Mouse (Mus musculus) intestine, postnatal 0 days (tissue): Measurements from ENCODE around the gene Asic4. TPM values are rescaled to one million over a fixed set of nuclear protein-coding genes. Genes with fewer than 3 reads are reported as not detected.

Source experiments
- ATAC-seq: fragments of 200-750 bp; cut with Nextera tagmentation; 2 replicates; pipeline ENCODE4 v1.8.0; 2017; ENCODE audit warnings: mild to moderate bottlenecking, moderate TSS enrichment, moderate library complexity
- H3K27ac ChIP-seq: fragments of 300-500 bp; sonication (generic); 2 replicates; pipeline ENCODE4 v1.5.1; 2014; ENCODE audit warnings: mild to moderate bottlenecking, low read depth, low read length, moderate library complexity
- H3K27me3 ChIP-seq: fragments of 300-500 bp; sonication (generic); replicated peaks from 2 replicates; pipeline ENCODE4 v1.6.1; 2014; ENCODE audit warnings: low read length, mixed read lengths; ENCODE audit not compliant: control insufficient read depth, insufficient read depth
- H3K36me3 ChIP-seq: fragments of 300-500 bp; sonication (generic); 2 replicates; pipeline ENCODE4 v1.6.1; 2014; ENCODE audit warnings: mild to moderate bottlenecking, moderate library complexity; ENCODE audit not compliant: control insufficient read depth, insufficient read depth
- H3K4me1 ChIP-seq: fragments of 300-500 bp; sonication (generic); replicated peaks from 2 replicates; pipeline ENCODE4 v1.6.1; 2014; ENCODE audit warnings: antibody characterized with exemption, low read length, mixed read lengths; ENCODE audit not compliant: control insufficient read depth, insufficient read depth
- H3K4me2 ChIP-seq: fragments of 300-500 bp; sonication (generic); replicated peaks from 2 replicates; pipeline ENCODE4 v1.6.1; 2014; ENCODE audit warnings: low read depth, mild to moderate bottlenecking, moderate library complexity
- H3K4me3 ChIP-seq: fragments of 300-500 bp; sonication (generic); 2 replicates; pipeline ENCODE4 v1.5.1; 2014; ENCODE audit warnings: low read depth, low read length
- H3K9ac ChIP-seq: fragments of 300-500 bp; sonication (generic); 2 replicates; pipeline ENCODE4 v1.6.1; 2014; ENCODE audit warnings: mild to moderate bottlenecking, low read depth, low read length
- H3K9me3 ChIP-seq: fragments of 300-500 bp; sonication (generic); 2 replicates; pipeline ENCODE4 v1.6.1; 2016; ENCODE audit warnings: mixed run types; ENCODE audit not compliant: control insufficient read depth
- CTCF ChIP-seq: sonication (generic); IDR thresholded peaks from 2 replicates; pipeline ENCODE4 v1.5.1; 2016; ENCODE audit warnings: low read depth, mild to moderate bottlenecking, control low read depth, antibody characterized with exemption, moderate library complexity
- WGBS: fragments of 180-500 bp; shearing (Covaris S2); extraction: QIAGEN DNeasy Blood & Tissue Kit; methylation state at CpG from one replicate; pipeline ENCODE4 v1.1.7; 2014; 5-methylcytosine and 5-hydroxymethylcytosine counted together
- polyA plus RNA-seq: library from polyadenylated mRNA; unstranded; fragments of >200 nt; fragmentation: Nextera tagmentation; extraction: Ambion mirVana; gene quantifications from 2 replicates; pipeline ENCODE4 v1.2.1, GENCODE M21; 2015

Gene Asic4
- polyA plus RNA-seq, 1 experiment from 2014 or later = 1.2 TPM

DNA sequence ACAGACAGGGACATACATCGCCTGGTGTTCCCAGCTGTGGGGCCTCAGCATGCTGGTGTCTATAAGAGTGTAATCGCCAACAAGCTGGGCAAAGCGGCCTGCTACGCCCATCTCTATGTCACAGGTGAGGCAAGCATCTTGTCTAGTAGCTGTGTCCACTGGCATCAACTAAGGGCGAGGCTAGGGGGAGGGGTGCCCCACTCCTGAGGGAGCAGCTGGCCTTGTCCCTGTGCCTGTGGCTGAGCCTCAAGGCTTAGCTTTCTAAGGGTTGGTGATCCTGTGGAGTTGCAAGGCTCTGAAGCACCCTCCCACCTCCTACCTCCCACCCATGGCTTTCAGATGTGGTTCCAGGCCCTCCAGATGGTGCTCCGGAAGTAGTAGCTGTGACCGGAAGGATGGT is 40.3 kb upstream of the Asic4 start:
- Histone ChIP-seq H3K4me3 (no peak overlapping the region), H3K27me3 (no peaks in the 10 kb centered on the region), H3K9me3 (no peaks in the 10 kb centered on the region), H3K9ac (no peak overlapping the region), H3K4me1 (no peaks in the 10 kb centered on the region), H3K36me3 (peaks cover 6% of the 10 kb centered on the region; the same call in 1 of the 2 replicates), H3K27ac (no peak overlapping the region), H3K4me2 (no peak overlapping the region)
- ATAC-seq = no peak
- whole genome bisulfite sequencing = 86% methylated on average over 7 of the region's 7 CpGs
- no peak for TF ChIP-seq CTCF

DNA sequence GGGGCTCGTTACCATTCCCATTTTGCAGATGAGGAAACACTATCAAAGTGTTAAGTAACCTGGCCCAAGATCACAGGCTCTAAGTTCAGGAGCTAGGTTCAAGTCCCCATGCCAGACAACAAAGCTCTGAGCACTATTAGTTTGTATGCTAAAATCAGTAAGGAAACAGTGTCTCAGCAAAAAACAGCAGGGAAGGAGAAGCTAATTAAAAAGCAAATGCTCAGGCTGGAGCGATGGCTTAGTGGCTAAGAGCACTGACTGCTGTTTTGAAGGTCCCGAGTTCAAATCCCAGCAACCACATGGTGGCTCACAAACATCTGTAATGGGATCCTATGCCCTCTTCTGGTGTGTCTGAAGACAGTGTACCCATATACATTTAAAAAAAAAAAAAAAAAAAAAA is 38.0 kb upstream of the Asic4 start:
- Histone ChIP-seq H3K36me3 (peaks cover 14% of the 10 kb centered on the region; the same call in 1 of the 2 replicates), H3K9me3 (no peaks in the 10 kb centered on the region), H3K9ac (no peak overlapping the region), H3K4me3 (no peak overlapping the region), H3K27ac (no peak overlapping the region), H3K4me1 (no peaks in the 10 kb centered on the region), H3K4me2 (no peak overlapping the region), H3K27me3 (no peaks in the 10 kb centered on the region)
- ATAC-seq = no peak
- WGBS = 94% methylated on average over 3 of the region's 3 CpGs
- no peak for TF ChIP-seq CTCF

DNA sequence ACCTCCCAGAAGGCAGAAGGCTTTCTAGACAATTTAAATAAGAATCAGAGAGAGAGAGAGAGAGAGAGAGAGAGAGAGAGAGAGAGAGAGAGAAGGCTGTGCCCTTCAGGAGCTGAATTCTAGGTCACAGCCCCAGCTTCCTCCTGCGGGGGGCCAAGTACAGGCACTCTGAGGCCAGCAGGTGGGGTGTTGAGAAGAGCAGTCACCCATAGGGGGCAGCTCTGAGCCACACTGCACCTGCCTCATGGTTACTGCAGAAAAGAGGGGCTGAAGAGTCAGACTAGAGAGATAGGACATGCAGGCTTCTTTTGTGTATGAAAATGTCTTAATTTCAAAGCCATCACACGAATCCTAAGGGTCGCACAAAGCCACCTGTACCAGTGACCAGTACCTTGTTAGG is 36.5 kb upstream of the Asic4 start:
- ATAC-seq = no peak
- peaks cover 14% of the 10 kb centered on the region; the same call in 1 of the 2 replicates for H3K36me3 ChIP-seq
- 63% methylated on average over 3 of the region's 3 CpGs for WGBS

DNA sequence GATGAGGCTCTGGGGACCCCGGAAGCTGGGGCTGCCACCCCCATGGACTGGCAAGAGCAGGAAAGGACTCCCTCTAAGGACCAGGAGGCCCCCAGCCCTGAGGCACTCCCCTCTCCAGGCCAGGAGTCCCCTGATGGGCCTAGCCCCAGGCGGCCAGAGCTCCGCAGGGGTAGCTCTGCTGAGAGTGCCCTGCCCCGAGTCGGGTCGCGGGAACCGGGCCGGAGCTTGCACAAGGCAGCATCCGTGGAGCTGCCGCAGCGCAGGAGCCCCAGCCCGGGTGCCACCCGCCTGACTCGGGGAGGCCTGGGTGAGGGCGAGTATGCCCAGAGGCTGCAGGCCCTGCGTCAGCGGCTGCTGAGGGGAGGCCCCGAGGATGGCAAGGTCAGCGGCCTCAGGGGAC is 28.4 kb upstream of the Asic4 start:
- no peak for ATAC-seq
- no peak overlapping the region for H3K4me3 ChIP-seq
- no peaks in the 10 kb centered on the region for H3K4me1 ChIP-seq
- no peak overlapping the region for H3K9ac ChIP-seq
- H3K36me3 ChIP-seq = peaks cover 9% of the 10 kb centered on the region; the same call in 1 of the 2 replicates
- no peaks in the 10 kb centered on the region for H3K9me3 ChIP-seq
- peaks cover 28% of the 10 kb centered on the region for H3K27me3 ChIP-seq
- no peak overlapping the region for H3K4me2 ChIP-seq
- 36% methylated on average over 20 of the region's 20 CpGs for WGBS
- H3K27ac ChIP-seq = no peak overlapping the region
- no peak for TF ChIP-seq CTCF

More for the DNA sequence above, 36.5 kb upstream of the Asic4 start:
- no peaks in the 10 kb centered on the region for H3K9me3 ChIP-seq
- no peak overlapping the region for H3K27ac ChIP-seq
- peak; percentile 71 for TF ChIP-seq CTCF
- H3K4me3 ChIP-seq = no peak overlapping the region
- no peaks in the 10 kb centered on the region for H3K4me1 ChIP-seq
- no peak overlapping the region for H3K4me2 ChIP-seq
- H3K27me3 ChIP-seq = no peaks in the 10 kb centered on the region
- no peak overlapping the region for H3K9ac ChIP-seq

DNA sequence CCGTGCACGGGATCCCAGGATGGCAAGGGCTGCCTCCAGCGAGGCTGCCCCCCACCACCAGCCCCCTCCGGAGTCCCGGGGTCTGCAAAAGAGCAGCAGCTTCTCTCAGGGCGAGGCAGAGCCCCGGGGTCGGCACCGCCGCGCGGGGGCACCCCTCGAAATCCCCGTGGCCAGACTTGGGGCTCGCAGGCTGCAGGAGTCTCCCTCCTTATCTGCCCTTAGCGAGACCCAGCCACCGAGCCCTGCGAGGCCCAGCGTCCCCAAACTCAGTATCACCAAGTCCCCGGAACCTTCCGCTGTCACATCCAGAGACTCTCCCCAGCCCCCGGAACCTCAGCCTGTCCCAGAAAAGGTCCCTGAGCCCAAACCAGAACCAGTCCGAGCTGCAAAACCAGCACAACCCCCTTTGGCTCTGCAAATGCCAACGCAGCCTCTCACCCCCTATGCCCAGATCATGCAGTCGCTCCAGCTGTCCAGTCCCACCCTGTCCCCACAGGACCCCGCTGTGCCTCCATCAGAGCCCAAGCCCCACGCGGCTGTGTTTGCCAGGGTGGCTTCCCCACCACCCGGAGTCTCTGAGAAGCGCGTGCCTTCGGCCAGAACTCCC is 27.9 kb upstream of the Asic4 start:
- 15% methylated on average over 31 of the region's 32 CpGs for WGBS
- H3K27me3 ChIP-seq = peaks cover 28% of the 10 kb centered on the region
- H3K36me3 ChIP-seq = peaks cover 9% of the 10 kb centered on the region; the same call in 1 of the 2 replicates
- H3K9ac ChIP-seq = no peak overlapping the region
- peak overlapping the region; percentile 61 for H3K4me2 ChIP-seq
- no peak for ATAC-seq
- H3K9me3 ChIP-seq = no peaks in the 10 kb centered on the region
- H3K4me3 ChIP-seq = peak overlapping the region; percentile 32
- no peak overlapping the region for H3K27ac ChIP-seq
- H3K4me1 ChIP-seq = no peaks in the 10 kb centered on the region
- no peak for TF ChIP-seq CTCF

DNA sequence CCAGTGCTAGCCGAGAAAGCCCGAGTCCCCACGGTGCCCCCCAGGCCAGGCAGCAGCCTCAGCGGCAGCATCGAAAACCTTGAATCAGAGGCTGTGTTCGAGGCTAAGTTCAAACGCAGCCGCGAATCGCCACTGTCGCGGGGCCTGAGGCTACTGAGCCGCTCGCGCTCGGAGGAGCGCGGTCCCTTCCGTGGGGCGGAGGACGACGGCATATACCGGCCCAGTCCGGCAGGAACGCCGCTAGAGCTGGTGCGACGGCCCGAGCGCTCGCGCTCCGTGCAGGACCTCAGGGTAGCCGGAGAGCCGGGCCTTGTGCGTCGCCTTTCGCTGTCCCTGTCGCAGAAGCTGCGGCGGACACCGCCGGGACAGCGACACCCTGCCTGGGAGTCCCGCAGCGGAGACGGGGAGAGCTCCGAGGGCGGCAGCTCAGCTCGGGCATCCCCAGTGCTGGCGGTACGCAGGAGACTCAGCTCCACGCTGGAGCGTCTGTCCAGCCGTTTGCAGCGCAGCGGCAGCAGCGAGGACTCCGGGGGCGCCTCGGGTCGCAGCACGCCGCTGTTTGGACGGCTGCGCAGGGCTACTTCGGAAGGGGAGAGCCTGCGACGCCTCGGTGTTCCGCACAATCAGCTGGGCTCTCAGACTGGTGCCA is 27.3 kb upstream of the Asic4 start:
- ATAC-seq = peak; percentile 40; the same call in 1 of the 2 replicates
- H3K9ac ChIP-seq = no peak overlapping the region
- 8% methylated on average over 71 of the region's 71 CpGs for WGBS

More for the DNA sequence above, 27.3 kb upstream of the Asic4 start:
- 0 out of 2 replicates have a peak, but pooled peaks have one; percentile 4 for TF ChIP-seq CTCF
- H3K27me3 ChIP-seq = peaks cover 28% of the 10 kb centered on the region
- no peaks in the 10 kb centered on the region for H3K9me3 ChIP-seq
- peaks cover 14% of the 10 kb centered on the region; the same call in 1 of the 2 replicates for H3K36me3 ChIP-seq
- H3K27ac ChIP-seq = no peak overlapping the region
- peak overlapping the region; percentile 61 for H3K4me2 ChIP-seq
- H3K4me1 ChIP-seq = no peaks in the 10 kb centered on the region
- peak overlapping the region; percentile 32 for H3K4me3 ChIP-seq
